Mouse (Mus musculus): Measurements from ENCODE around the gene Myd88. TPM values are rescaled to one million over a fixed set of nuclear protein-coding genes. Genes with fewer than 3 reads are reported as not detected.

Myd88 gene
- polyA plus RNA-seq, 1 experiment, result 27.7 TPM

- H3K4me3 ChIP-seq (ENCODE audit: insufficient read depth, low read length), result no peak within 1 kb of the TSS
- TF ChIP-seq CTCF (IDR thresholded peaks at IDR 0.05; ENCODE audit: borderline replicate concordance, insufficient read depth, low read length), result no peak
- TF ChIP-seq POLR2A (IDR thresholded peaks at IDR 0.05; ENCODE audit: low read depth, low read length), result no peak
- H3K4me1 ChIP-seq (ENCODE audit: control insufficient read depth, insufficient read depth, low read length), result no peaks in the 10 kb centered on the region
- H3K27ac ChIP-seq (ENCODE audit: insufficient read depth, low read length), result no peak within 1 kb of the TSS
These were observed 24.1 kb upstream of the Myd88 start, which contains the start of gene Slc22a14 for GRCm38 (mm10) chr9:119365284-119365683. Slc22a14 (minus strand) TSS chr9:119365553.

GRCm38 (mm10) chr9:119363229-119363628 is 22.0 kb upstream of the Myd88 start:
- Histone ChIP-seq H3K4me1 (ENCODE audit: control insufficient read depth, insufficient read depth, low read length) (no peaks in the 10 kb centered on the region), H3K4me3 (ENCODE audit: insufficient read depth, low read length) (no peak overlapping the region), H3K27ac (ENCODE audit: insufficient read depth, low read length) (no peak overlapping the region)
- TF ChIP-seq POLR2A (IDR thresholded peaks at IDR 0.05; ENCODE audit: low read depth, low read length), result no peak
- no peak for TF ChIP-seq CTCF (IDR thresholded peaks at IDR 0.05; ENCODE audit: borderline replicate concordance, insufficient read depth, low read length)

GRCm38 (mm10) chr9:119361416-119361815 is 20.2 kb upstream of the Myd88 start:
- H3K4me3 ChIP-seq (ENCODE audit: insufficient read depth, low read length), result no peak overlapping the region
- no peaks in the 10 kb centered on the region for H3K4me1 ChIP-seq (ENCODE audit: control insufficient read depth, insufficient read depth, low read length)
- H3K27ac ChIP-seq (ENCODE audit: insufficient read depth, low read length), result no peak overlapping the region
- TF ChIP-seq CTCF (IDR thresholded peaks at IDR 0.05; ENCODE audit: borderline replicate concordance, insufficient read depth, low read length) (no peak), POLR2A (IDR thresholded peaks at IDR 0.05; ENCODE audit: low read depth, low read length) (no peak)

DNA sequence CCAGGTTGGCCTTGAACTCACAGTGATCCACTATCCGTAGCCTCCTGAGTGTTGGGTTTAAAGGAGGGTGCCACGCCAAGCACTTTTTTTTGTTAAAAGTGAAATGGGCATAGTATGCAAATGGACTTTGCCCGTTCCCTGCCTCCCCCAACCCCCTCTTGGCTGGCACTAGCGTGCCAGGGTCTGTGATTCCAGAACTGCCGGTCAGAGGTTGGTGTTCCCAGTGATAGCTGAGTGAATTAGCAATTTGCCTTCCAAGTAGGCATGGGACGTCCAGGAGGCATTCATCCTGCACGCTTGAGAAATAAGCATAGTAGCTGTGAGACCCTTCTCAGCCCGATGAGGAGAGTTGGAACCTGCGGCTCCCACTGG is 16.8 kb upstream of the Myd88 start:
- H3K4me1 ChIP-seq (ENCODE audit: control insufficient read depth, insufficient read depth, low read length), result no peaks in the 10 kb centered on the region
- no peak overlapping the region for H3K27ac ChIP-seq (ENCODE audit: insufficient read depth, low read length)
- peak overlapping the region; percentile 59 for H3K4me3 ChIP-seq (ENCODE audit: insufficient read depth, low read length)
- TF ChIP-seq POLR2A (IDR thresholded peaks at IDR 0.05; ENCODE audit: low read depth, low read length), result no peak
- TF ChIP-seq CTCF (IDR thresholded peaks at IDR 0.05; ENCODE audit: borderline replicate concordance, insufficient read depth, low read length), result no peak

GRCm38 (mm10) chr9:119357331-119358057 is 16.3 kb upstream of the Myd88 start, which contains the start of gene Xylb:
Xylb (plus strand) TSS chr9:119357381.
- peak; percentile 87 for TF ChIP-seq CTCF (IDR thresholded peaks at IDR 0.05; ENCODE audit: borderline replicate concordance, insufficient read depth, low read length)
- TF ChIP-seq POLR2A (IDR thresholded peaks at IDR 0.05; ENCODE audit: low read depth, low read length), result peak; percentile 61
- Histone ChIP-seq H3K27ac (ENCODE audit: insufficient read depth, low read length) (no peak within 1 kb of the TSS), H3K4me1 (ENCODE audit: control insufficient read depth, insufficient read depth, low read length) (no peaks in the 10 kb centered on the region), H3K4me3 (ENCODE audit: insufficient read depth, low read length) (peak within 1 kb of the TSS; percentile 59)

GRCm38 (mm10) chr9:119355943-119356342 is 14.7 kb upstream of the Myd88 start:
- no peak for TF ChIP-seq POLR2A (IDR thresholded peaks at IDR 0.05; ENCODE audit: low read depth, low read length)
- no peak for TF ChIP-seq CTCF (IDR thresholded peaks at IDR 0.05; ENCODE audit: borderline replicate concordance, insufficient read depth, low read length)
- H3K4me1 ChIP-seq (ENCODE audit: control insufficient read depth, insufficient read depth, low read length), result no peaks in the 10 kb centered on the region
- H3K4me3 ChIP-seq (ENCODE audit: insufficient read depth, low read length), result no peak overlapping the region
- no peak overlapping the region for H3K27ac ChIP-seq (ENCODE audit: insufficient read depth, low read length)

DNA sequence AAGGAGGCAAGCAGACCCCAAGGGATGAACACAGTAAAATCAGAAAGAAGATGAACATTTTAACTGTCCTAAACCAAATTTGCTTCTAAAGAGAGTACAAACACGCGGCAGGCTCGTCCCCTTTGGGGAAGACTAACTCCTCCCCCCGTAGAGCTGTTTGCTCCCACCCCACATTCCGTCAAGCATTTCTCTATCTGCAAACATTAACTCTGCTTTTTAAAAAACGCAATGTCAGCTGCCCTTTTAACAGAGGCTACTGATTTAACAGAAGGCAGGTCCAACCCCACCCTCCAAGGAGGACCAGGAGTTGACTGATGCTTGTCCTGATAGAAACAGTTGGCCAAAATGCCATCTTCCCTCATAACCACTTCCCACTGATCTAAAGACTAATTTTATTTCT is 12.7 kb upstream of the Myd88 start:
- no peak for TF ChIP-seq POLR2A (IDR thresholded peaks at IDR 0.05; ENCODE audit: low read depth, low read length)
- no peak for TF ChIP-seq CTCF (IDR thresholded peaks at IDR 0.05; ENCODE audit: borderline replicate concordance, insufficient read depth, low read length)
- no peak overlapping the region for H3K27ac ChIP-seq (ENCODE audit: insufficient read depth, low read length)
- no peaks in the 10 kb centered on the region for H3K4me1 ChIP-seq (ENCODE audit: control insufficient read depth, insufficient read depth, low read length)
- no peak overlapping the region for H3K4me3 ChIP-seq (ENCODE audit: insufficient read depth, low read length)

DNA sequence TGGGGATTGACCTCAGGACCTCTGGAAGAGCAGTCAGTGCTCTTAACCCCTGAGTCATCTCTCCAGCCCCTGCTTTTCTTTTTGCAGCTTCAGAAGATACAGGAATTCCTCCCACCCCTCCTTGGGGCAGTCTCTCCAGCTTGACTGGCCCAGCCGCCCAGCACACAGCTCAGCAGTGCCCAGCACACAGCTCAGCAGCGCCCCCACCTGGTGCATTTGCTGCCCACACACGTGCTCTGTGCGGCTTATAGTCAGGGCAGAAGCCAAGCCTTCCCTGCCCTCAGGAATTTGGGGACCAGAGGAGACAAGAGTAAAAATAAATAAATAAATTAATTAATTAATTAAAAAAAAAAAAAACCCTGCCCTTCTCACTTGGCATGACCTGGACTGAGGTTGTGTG is 10.8 kb upstream of the Myd88 start:
- no peak overlapping the region for H3K4me3 ChIP-seq (ENCODE audit: insufficient read depth, low read length)
- H3K27ac ChIP-seq (ENCODE audit: insufficient read depth, low read length), result no peak overlapping the region
- TF ChIP-seq CTCF (IDR thresholded peaks at IDR 0.05; ENCODE audit: borderline replicate concordance, insufficient read depth, low read length) (peak; percentile 93), POLR2A (IDR thresholded peaks at IDR 0.05; ENCODE audit: low read depth, low read length) (no peak)
- no peaks in the 10 kb centered on the region for H3K4me1 ChIP-seq (ENCODE audit: control insufficient read depth, insufficient read depth, low read length)

DNA sequence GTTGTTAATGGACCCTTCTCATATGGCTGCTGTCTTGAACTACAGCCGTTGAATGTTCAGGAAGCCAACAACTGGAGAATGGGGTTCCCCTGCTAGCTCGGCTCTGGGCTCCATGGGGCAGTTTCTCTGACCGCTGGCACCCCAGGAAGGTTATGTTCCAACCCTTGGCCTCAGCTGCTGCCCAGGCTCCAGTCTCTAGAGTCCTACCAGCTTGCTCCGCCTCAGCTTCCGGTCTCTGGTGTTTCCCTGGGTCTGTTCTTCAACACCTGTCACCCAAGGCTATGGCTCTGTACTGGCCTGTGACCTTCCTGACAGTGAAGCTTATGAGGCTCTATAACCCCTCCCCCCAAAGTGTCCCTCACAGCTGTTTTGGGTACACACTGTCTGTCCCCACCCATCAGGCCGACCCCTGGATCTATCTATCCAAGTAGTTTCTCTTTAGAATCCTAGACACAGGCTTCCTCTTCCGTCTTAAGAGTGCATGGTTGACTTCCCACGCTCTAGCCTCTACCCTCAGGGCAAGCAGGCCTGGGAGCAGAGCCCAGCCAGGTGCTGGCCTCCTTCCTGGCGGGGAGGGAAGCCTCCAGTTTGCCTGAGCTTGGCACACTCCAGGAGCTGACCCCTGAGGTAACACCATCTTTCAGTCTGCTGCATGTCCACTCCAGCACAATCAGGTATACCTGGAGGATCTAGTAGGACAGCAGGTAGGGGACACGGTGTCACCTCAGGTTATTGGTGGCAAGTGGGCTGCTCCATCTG is 9.9 kb upstream of the Myd88 start:
- no peak overlapping the region for H3K4me3 ChIP-seq (ENCODE audit: insufficient read depth, low read length)
- TF ChIP-seq POLR2A (IDR thresholded peaks at IDR 0.05; ENCODE audit: low read depth, low read length), result no peak
- TF ChIP-seq CTCF (IDR thresholded peaks at IDR 0.05; ENCODE audit: borderline replicate concordance, insufficient read depth, low read length), result no peak
- H3K27ac ChIP-seq (ENCODE audit: insufficient read depth, low read length), result no peak overlapping the region
- H3K4me1 ChIP-seq (ENCODE audit: control insufficient read depth, insufficient read depth, low read length), result no peaks in the 10 kb centered on the region

DNA sequence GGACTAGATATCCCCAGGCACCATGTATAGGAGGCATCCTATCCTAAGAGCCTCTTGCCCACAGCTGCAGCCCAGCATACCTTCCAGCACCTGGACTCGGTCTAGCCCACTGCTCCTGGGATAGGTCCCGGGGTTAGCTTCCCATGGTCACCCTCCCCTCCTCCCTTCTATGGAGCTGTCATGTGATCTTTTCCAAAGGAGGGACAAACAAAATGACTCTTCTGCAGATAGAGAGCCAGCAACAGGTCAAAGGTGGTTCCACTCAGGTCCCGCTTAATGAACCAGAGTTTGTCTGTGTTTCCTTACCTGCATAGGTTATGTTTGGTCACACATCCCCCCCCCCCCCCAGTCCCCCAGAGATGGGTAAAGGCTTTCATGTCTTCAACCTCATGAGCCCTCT is 9.3 kb upstream of the Myd88 start:
- Histone ChIP-seq H3K27ac (ENCODE audit: insufficient read depth, low read length) (no peak overlapping the region), H3K4me1 (ENCODE audit: control insufficient read depth, insufficient read depth, low read length) (no peaks in the 10 kb centered on the region), H3K4me3 (ENCODE audit: insufficient read depth, low read length) (no peak overlapping the region)
- TF ChIP-seq CTCF (IDR thresholded peaks at IDR 0.05; ENCODE audit: borderline replicate concordance, insufficient read depth, low read length), result no peak
- TF ChIP-seq POLR2A (IDR thresholded peaks at IDR 0.05; ENCODE audit: low read depth, low read length), result no peak
